Mouse (Mus musculus) left cerebral cortex, adult 11 months (tissue): ENCODE results near the gene Capn1.
A peak's percentile ranks its signal among the peaks of the same experiment; 100 is the strongest.

Experiments
- DNase-seq: peaks from one replicate; pipeline ENCODE4 v3.0.0; 2022; ENCODE audit warnings: low spot score

The Capn1 gene

GRCm38 (mm10) chr19:6038326-6038725 is 22.6 kb upstream of the Capn1 start:
- DNase-seq, result no peak

- DNase-seq, result no peak
Measured at GRCm38 (mm10) chr19:6037695-6038094, 22.0 kb upstream of the Capn1 start.

GRCm38 (mm10) chr19:6035966-6036585 is 20.4 kb upstream of the Capn1 start:
- DNase-seq, result no peak

- DNase-seq, result no peak
Measured at GRCm38 (mm10) chr19:6030520-6031280, 15.0 kb upstream of the Capn1 start.

- no peak for DNase-seq
Measured at GRCm38 (mm10) chr19:6029426-6029825, 13.7 kb upstream of the Capn1 start.

- no peak for DNase-seq
Measured at GRCm38 (mm10) chr19:6028991-6029390, 13.3 kb upstream of the Capn1 start.

- no peak for DNase-seq
Measured at GRCm38 (mm10) chr19:6023930-6024329, 8.2 kb upstream of the Capn1 start.

- no peak for DNase-seq
Measured at GRCm38 (mm10) chr19:6023059-6023458, 7.4 kb upstream of the Capn1 start.

- no peak for DNase-seq
Measured at GRCm38 (mm10) chr19:6020276-6020675, 4.6 kb upstream of the Capn1 start.

- peak; percentile 70 for DNase-seq
Measured at GRCm38 (mm10) chr19:6018142-6019089, 2.7 kb upstream of the Capn1 start.

GRCm38 (mm10) chr19:6016532-6016931 is 835 bp upstream of the Capn1 start:
- DNase-seq, result no peak

- DNase-seq, result no peak
Measured at GRCm38 (mm10) chr19:6014991-6015510, 646 bp downstream of the Capn1 start.

GRCm38 (mm10) chr19:6013691-6014090 is 2.0 kb downstream of the Capn1 start:
- DNase-seq, result no peak

- no peak for DNase-seq
Measured at GRCm38 (mm10) chr19:6009137-6009536, 6.6 kb downstream of the Capn1 start.

- DNase-seq, result no peak
Measured at GRCm38 (mm10) chr19:6007013-6007412, 8.7 kb downstream of the Capn1 start.

- no peak for DNase-seq
Measured at GRCm38 (mm10) chr19:6005541-6005940, 10.2 kb downstream of the Capn1 start.

GRCm38 (mm10) chr19:5999969-6000368 is 15.7 kb downstream of the Capn1 start:
- no peak for DNase-seq

- DNase-seq, result no peak
Measured at GRCm38 (mm10) chr19:5998180-5998579, 17.5 kb downstream of the Capn1 start.

GRCm38 (mm10) chr19:5994711-5995110 is 21.0 kb downstream of the Capn1 start:
- no peak for DNase-seq

- no peak for DNase-seq
Measured at GRCm38 (mm10) chr19:5992012-5992411, 23.7 kb downstream of the Capn1 start.

- no peak for DNase-seq
Measured at GRCm38 (mm10) chr19:5991467-5991866, 24.2 kb downstream of the Capn1 start.

- DNase-seq, result no peak
Measured at GRCm38 (mm10) chr19:5990921-5991320, 24.8 kb downstream of the Capn1 start.
